Mouse (Mus musculus) midbrain, embryonic 15.5 days (tissue): ENCODE data around the gene Mthfd1l. TPM values are rescaled to one million over a fixed set of nuclear protein-coding genes. Genes with fewer than 3 reads are reported as not detected.
"Not testable (repeated sequence)": the region's sequence is repeated elsewhere in the genome, so short reads cannot be mapped to it uniquely, and the experiment has no call there.

Source experiments
- ATAC-seq: fragments of 200-750 bp; cut with Nextera tagmentation; replicated peaks from 2 replicates; pipeline ENCODE4 v1.8.0; 2017; ENCODE audit warnings: moderate TSS enrichment
- H3K27ac ChIP-seq: fragments of 300-500 bp; sonication (generic); 2 replicates; pipeline ENCODE4 v1.5.1; 2015; ENCODE audit warnings: mild to moderate bottlenecking, inconsistent platforms
- H3K27me3 ChIP-seq: fragments of 300-500 bp; sonication (generic); replicated peaks from 2 replicates; pipeline ENCODE4 v1.6.1; 2015; ENCODE audit warnings: inconsistent platforms
- H3K36me3 ChIP-seq: fragments of 300-500 bp; sonication (generic); replicated peaks from 2 replicates; pipeline ENCODE4 v1.6.1; 2015; ENCODE audit warnings: inconsistent platforms
- H3K4me1 ChIP-seq: fragments of 300-500 bp; sonication (generic); 2 replicates; pipeline ENCODE4 v1.6.1; 2015; ENCODE audit warnings: inconsistent platforms
- H3K4me2 ChIP-seq: fragments of 300-500 bp; sonication (generic); 2 replicates; pipeline ENCODE4 v1.6.1; 2015; ENCODE audit warnings: inconsistent platforms, mild to moderate bottlenecking, moderate library complexity
- H3K4me3 ChIP-seq: fragments of 300-500 bp; sonication (generic); 2 replicates; pipeline ENCODE4 v1.5.1; 2015; ENCODE audit warnings: mild to moderate bottlenecking, inconsistent platforms
- H3K9ac ChIP-seq: fragments of 300-500 bp; sonication (generic); 2 replicates; pipeline ENCODE4 v1.6.1; 2015; ENCODE audit warnings: mild to moderate bottlenecking, inconsistent platforms
- H3K9me3 ChIP-seq: fragments of 300-500 bp; sonication (generic); 2 replicates; pipeline ENCODE4 v1.6.1; 2016; ENCODE audit warnings: inconsistent platforms
- WGBS: fragments of 180-500 bp; shearing (Covaris S2); methylation state at CpG from one replicate; pipeline ENCODE4 v1.1.7; 2015; ENCODE audit warnings: mixed read lengths; 5-methylcytosine and 5-hydroxymethylcytosine counted together
- polyA plus RNA-seq: library from polyadenylated mRNA; unstranded; fragments of >200 nt; fragmentation: Nextera tagmentation; extraction: Ambion mirVana; gene quantifications from 2 replicates; pipeline ENCODE4 v1.2.1, GENCODE M21; 2015

Gene Mthfd1l
- polyA plus RNA-seq, 1 experiment from 2014 or later = 6.0 TPM

DNA sequence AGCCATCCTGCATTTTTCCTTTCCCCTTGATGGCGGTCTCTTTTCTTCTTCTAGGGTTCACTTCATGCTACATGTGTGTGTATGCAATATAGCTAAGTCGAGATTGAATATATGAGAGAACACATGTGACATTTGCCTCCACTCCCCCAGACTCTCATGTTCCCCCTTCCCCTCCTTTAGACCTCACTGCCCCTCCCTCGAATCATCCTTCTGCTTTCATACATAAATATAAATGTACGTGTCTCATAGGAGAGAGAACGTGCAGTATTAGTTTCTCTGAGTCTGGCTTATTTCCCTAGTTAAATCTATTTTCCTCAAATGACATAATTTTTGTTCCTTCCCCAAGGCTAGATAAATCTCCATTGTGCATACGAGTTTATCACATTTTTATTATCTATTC, 226.1 kb downstream of the Mthfd1l start:
- no peaks in the 10 kb centered on the region for H3K9me3 ChIP-seq
- ATAC-seq = no peak
- H3K9ac ChIP-seq = no peak overlapping the region
- H3K4me1 ChIP-seq = no peaks in the 10 kb centered on the region
- no peaks in the 10 kb centered on the region for H3K36me3 ChIP-seq
- no peaks in the 10 kb centered on the region for H3K27me3 ChIP-seq
- no peak overlapping the region for H3K27ac ChIP-seq
- H3K4me2 ChIP-seq = no peak overlapping the region
- 84% methylated on average over 6 of the region's 6 CpGs for WGBS
- H3K4me3 ChIP-seq = no peak overlapping the region

- no peaks in the 10 kb centered on the region for H3K36me3 ChIP-seq
- H3K27ac ChIP-seq = no peak overlapping the region
- no peak overlapping the region for H3K4me3 ChIP-seq
- no peak overlapping the region for H3K4me2 ChIP-seq
- no peaks in the 10 kb centered on the region for H3K27me3 ChIP-seq
- H3K9me3 ChIP-seq = no peaks in the 10 kb centered on the region
- no peak overlapping the region for H3K9ac ChIP-seq
- H3K4me1 ChIP-seq = no peaks in the 10 kb centered on the region
- no peak for ATAC-seq
- WGBS = 84% methylated on average over 6 of the region's 6 CpGs
Measured at GRCm38 (mm10) chr10:4199926-4200325, 227.0 kb downstream of the Mthfd1l start.

GRCm38 (mm10) chr10:4200546-4201104, 227.7 kb downstream of the Mthfd1l start:
- WGBS = 89% methylated on average over 5 of the region's 5 CpGs

GRCm38 (mm10) chr10:4201141-4201540, 228.2 kb downstream of the Mthfd1l start:
- Histone ChIP-seq H3K9ac (no peak overlapping the region), H3K27me3 (no peaks in the 10 kb centered on the region), H3K4me3 (no peak overlapping the region), H3K9me3 (no peaks in the 10 kb centered on the region), H3K27ac (no peak overlapping the region), H3K36me3 (no peaks in the 10 kb centered on the region), H3K4me2 (no peak overlapping the region), H3K4me1 (no peaks in the 10 kb centered on the region)
- no peak for ATAC-seq
- 85% methylated on average over 4 of the region's 4 CpGs for WGBS

More at GRCm38 (mm10) chr10:4200546-4201104, 227.7 kb downstream of the Mthfd1l start:
- Histone ChIP-seq H3K27me3 (no peaks in the 10 kb centered on the region), H3K9me3 (no peaks in the 10 kb centered on the region), H3K4me2 (no peak overlapping the region), H3K36me3 (no peaks in the 10 kb centered on the region), H3K9ac (no peak overlapping the region), H3K27ac (no peak overlapping the region), H3K4me3 (no peak overlapping the region), H3K4me1 (no peaks in the 10 kb centered on the region)
- no peak for ATAC-seq

DNA sequence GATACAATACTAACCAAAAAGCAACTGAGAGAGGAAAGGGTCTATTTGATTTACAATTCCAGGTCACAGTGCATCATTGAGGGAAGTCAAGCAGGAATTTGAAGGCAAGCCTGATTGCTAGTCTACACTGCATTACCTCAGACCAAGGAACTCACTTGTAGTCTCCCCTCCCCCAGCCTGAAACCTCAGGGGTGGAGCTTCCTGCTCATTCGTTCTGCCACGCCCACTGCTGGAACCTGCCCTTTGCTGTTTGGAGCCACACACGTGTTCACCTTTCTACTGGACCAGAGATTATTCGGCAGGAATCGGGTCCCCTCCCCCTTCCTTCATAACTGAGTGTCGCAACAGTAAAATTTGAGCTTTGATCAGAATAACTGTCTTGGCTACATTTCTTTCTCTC, 230.7 kb downstream of the Mthfd1l start:
- not testable (repeated sequence) for H3K36me3 ChIP-seq, H3K4me2 ChIP-seq, H3K4me3 ChIP-seq, H3K9me3 ChIP-seq, H3K27ac ChIP-seq, H3K27me3 ChIP-seq, ATAC-seq, H3K4me1 ChIP-seq, H3K9ac ChIP-seq
- 71% methylated on average over 6 of the region's 6 CpGs for WGBS

GRCm38 (mm10) chr10:4209040-4209439, 236.1 kb downstream of the Mthfd1l start:
- 85% methylated on average over 15 of the region's 15 CpGs for WGBS

DNA sequence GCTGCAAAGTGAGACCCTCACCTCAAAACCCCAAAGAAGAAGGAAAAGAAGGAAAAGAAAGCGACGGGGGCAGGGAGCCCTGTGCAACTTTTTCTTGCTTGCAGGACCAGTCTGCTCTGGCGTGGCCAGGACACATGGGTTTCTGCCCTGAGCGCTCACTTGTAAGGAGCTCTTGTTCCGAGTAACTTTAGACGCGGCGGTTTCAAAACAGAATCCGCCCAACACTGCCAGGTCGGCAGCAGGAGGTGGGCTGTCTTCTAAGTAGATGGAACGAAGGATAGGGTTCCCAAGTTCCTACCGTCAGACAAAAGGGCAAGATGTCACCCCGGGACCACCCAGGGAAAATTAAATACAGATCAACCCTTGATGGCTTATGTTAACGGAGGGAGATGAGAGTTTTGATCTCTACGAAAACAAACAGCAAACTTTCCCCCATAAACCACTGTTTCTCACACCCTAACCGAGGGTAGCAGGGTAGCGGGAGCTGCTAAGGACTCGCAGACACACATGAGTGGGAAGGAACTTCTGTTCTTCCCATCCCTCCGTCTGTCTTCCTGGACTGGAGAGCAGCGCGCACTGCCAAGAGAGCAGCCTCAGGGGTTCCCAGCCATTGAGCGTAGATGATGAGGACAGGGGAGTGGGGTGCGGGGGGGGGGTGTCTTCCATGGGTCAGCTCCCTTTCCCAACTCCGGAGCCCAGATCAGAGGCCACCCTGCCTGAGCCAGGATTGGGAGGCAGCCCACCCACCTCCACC, 237.6 kb downstream of the Mthfd1l start:
- no peak for ATAC-seq
- H3K4me1 ChIP-seq = no peaks in the 10 kb centered on the region
- 41% methylated on average over 24 of the region's 24 CpGs for WGBS
- peak overlapping the region; percentile 3; the same call in 1 of the 2 replicates for H3K4me2 ChIP-seq
- no peaks in the 10 kb centered on the region for H3K9me3 ChIP-seq
- H3K4me3 ChIP-seq = no peak overlapping the region
- H3K36me3 ChIP-seq = no peaks in the 10 kb centered on the region
- H3K27ac ChIP-seq = no peak overlapping the region
- H3K9ac ChIP-seq = no peak overlapping the region
- H3K27me3 ChIP-seq = no peaks in the 10 kb centered on the region

More at GRCm38 (mm10) chr10:4209040-4209439, 236.1 kb downstream of the Mthfd1l start:
- Histone ChIP-seq H3K9ac (no peak overlapping the region), H3K4me1 (no peaks in the 10 kb centered on the region), H3K36me3 (no peaks in the 10 kb centered on the region), H3K4me3 (no peak overlapping the region), H3K9me3 (no peaks in the 10 kb centered on the region), H3K27ac (no peak overlapping the region), H3K27me3 (no peaks in the 10 kb centered on the region), H3K4me2 (no peak overlapping the region)
- ATAC-seq = no peak

GRCm38 (mm10) chr10:4211067-4211447, 238.1 kb downstream of the Mthfd1l start:
- Histone ChIP-seq H3K4me2 (no peak overlapping the region), H3K4me1 (no peaks in the 10 kb centered on the region), H3K4me3 (no peak overlapping the region), H3K27me3 (no peaks in the 10 kb centered on the region), H3K9me3 (no peaks in the 10 kb centered on the region), H3K36me3 (no peaks in the 10 kb centered on the region), H3K9ac (no peak overlapping the region), H3K27ac (no peak overlapping the region)
- no peak for ATAC-seq
- 83% methylated on average over 4 of the region's 4 CpGs for WGBS

Other genes starting within 250 kb of the Mthfd1l start
- 8.0 and 8.6 TPM in 2 replicates for gene Plekhg1, start 232.8 kb upstream of the Mthfd1l start, polyA plus RNA-seq